Mouse (Mus musculus): ENCODE results near the gene Sypl.
A peak's percentile ranks its signal among the peaks of the same experiment; 100 is the strongest.

Gene Sypl

DNA sequence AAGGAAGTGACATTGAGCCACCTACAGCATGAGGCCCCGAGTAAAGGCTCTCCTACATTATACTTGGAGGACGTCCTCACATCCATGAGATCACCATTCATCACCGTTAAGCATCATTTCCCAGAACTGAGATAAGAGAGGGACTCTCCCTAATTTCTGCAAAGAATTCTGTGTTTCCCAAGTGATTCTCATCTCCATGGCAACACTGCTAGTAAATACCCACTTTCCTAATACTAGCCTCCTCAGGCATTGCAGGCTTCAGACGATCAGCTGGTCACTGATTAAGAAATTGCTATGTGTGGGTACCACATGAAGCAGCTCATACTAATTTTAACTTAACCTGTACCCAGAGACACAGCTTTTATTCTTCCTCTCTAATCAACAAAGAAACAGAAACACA, 46.7 kb downstream of the Sypl start:
- no peak for DNase-seq (ENCODE audit: low read depth, low spot score)

- DNase-seq (ENCODE audit: low read depth, low spot score) = no peak
Observed at GRCm38 (mm10) chr12:33003339-33003965, 49.8 kb downstream of the Sypl start.

- no peak for DNase-seq (ENCODE audit: low read depth, low spot score)
Observed at GRCm38 (mm10) chr12:33005858-33006257, 52.2 kb downstream of the Sypl start.

DNA sequence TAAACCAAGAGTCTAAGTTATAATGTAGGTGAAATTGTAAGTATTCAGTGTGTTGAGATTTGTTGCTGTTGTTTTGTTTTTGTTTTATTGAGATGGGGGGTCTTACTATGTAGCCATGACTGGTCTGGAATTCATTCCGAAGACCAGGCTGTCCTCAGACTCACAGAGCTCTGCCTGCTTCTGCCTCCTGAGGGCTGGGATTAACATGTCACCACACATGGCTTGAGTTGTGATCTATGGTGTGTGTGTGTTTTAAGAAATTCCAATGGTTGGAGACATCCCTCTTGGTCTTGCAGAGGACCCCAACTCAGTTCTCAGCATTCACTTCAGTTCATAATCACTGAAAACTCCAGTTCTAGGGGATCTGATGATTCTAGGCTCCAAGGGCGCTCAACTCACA, 53.5 kb downstream of the Sypl start:
- DNase-seq (ENCODE audit: low read depth, low spot score) = no peak

- DNase-seq (ENCODE audit: low read depth, low spot score) = peak; percentile 64
Observed at GRCm38 (mm10) chr12:33008305-33009110, 54.8 kb downstream of the Sypl start.

- no peak for DNase-seq (ENCODE audit: low read depth, low spot score)
Observed at GRCm38 (mm10) chr12:33009206-33009966, 55.7 kb downstream of the Sypl start.

GRCm38 (mm10) chr12:33010026-33010425, 56.3 kb downstream of the Sypl start:
- no peak for DNase-seq (ENCODE audit: low read depth, low spot score)

DNA sequence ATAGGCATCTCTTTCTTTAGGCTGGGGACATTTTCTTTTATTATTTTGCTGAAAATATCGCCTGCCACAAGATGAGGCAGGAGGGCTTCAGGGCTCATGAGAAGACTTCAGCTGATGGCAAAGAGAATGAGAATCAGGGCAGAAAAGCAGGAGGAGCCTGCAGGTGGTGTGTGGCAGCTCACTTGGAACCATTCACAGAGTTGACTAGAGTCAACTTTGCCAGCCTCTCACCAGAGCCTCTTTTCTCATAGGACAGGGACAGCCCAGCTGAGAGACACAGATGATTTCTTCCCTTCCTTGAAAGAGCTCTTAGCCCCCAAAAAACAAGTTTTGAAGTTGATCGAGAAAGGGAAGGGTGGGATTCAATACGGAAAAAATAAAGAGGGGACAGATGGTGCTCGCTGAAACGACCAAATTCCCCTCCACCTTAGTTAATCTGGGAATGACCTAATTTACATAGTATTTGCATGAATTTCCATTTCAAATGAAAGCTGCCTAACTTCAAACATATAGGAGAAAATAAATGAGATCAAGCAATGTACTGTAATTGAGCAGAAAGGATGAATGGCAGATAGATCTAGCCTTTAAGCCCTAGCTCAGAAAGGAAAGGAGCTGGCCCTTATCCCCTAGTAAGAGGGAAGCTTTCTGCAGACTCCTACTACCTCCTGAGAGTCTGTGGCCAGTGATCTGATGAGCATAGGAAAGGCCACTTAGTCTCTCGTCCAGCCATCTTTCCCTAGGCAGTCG, 60.5 kb downstream of the Sypl start:
- no peak for DNase-seq (ENCODE audit: low read depth, low spot score)

DNA sequence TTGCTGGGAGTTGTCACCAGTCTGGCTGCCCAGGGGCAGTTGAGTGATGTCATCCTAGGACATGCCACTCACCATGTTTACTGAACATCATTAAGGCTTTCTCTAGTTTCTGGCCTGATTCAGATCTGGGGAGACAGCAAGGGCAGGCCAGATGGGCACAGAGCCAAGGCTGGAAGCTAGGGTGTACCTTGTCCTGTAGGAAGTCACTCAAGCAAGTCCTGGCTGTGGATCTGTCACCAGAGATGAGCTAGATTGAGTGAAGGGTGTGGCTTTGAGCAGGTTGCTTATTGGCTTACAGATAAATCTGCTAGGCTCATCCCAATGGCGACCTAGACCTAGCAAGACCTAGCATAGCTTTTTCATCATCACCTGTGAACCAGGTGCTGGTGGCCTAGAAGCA, 61.4 kb downstream of the Sypl start:
- no peak for DNase-seq (ENCODE audit: low read depth, low spot score)

DNA sequence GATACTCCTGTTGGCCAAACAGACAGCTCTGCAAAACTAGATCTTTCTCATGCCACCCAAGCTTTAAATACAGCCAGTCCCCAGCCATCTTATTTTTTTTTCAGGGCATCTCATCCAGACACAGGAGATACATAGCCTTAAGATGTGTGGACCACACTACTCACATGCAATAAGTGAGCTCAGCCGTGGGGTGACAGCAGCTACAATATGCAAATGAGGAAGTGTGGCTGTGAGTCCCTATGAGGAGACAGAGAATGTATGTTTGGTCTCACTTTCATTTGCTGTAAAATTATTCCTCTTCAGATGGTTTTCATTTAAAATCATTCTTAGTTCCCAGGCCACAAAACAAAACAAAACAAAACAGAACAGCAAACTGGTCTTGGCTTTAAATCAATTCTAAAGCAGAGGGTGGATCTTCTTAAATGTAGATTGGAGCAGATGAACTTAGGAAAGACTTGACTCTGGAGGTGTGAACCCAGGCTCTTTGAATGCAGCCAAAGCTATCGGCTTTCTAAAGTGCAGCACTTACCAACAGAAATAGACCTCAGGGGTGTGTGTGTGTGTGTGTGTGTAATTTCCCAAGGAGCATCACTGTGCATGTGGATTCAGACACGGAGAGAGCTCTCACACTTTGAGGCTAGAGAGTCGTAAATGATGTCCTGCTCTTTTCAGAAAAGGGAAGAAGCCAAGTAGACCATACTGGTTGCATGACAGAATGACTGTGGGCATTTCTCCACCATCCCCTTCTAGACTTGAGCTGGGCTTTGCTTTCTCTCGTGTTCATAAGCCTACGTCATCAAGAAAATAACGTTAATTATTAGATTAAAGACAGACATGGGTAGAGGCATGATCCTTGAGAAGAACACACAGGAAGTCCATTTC, 63.4 kb downstream of the Sypl start:
- DNase-seq (ENCODE audit: low read depth, low spot score) = no peak

GRCm38 (mm10) chr12:33018601-33019000, 64.9 kb downstream of the Sypl start:
- no peak for DNase-seq (ENCODE audit: low read depth, low spot score)

GRCm38 (mm10) chr12:33020011-33020410, 66.3 kb downstream of the Sypl start:
- no peak for DNase-seq (ENCODE audit: low read depth, low spot score)

DNA sequence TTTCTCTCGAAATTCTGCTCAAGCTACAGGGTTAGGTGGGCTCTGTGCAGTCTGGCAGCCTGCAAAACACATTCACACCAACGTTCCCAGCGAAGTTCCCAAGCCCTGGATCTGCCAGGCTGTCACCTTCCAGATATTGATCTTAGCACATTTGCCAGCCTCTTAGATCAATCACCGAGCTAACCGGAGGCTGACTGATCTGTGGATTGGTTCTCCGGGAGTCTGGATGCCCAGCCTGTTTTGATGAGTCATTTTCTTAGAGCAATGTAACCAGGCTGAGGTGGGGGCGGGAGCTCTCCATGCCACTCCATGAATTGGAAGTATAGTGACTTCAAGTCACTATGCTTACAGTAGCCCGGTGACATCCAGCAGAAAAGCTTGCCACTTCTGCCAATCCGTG, 67.4 kb downstream of the Sypl start:
- no peak for DNase-seq (ENCODE audit: low read depth, low spot score)

- no peak for DNase-seq (ENCODE audit: low read depth, low spot score)
Observed at GRCm38 (mm10) chr12:33021751-33022150, 68.1 kb downstream of the Sypl start.

GRCm38 (mm10) chr12:33024524-33024923, 70.8 kb downstream of the Sypl start:
- DNase-seq (ENCODE audit: low read depth, low spot score) = no peak

DNA sequence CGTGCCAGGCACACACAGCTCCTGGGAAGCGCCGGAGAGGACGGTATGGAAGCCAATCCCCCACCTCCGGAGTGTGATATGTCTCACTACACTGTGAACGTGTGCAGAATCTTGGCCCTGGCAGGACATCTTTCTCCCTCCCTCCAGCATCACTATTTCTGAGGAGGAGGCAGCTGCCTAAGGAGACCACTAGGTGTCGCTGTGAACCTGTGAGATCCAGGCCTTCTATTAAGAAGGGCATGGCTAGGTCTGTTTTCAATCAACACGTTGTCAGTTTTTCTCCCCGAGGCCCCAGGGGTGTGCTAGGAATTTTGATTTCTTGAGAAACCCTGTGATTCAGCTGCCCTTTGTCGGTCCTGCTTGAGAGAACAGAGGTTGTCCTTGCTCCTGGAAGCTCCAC, 73.4 kb downstream of the Sypl start:
- peak; percentile 68 for DNase-seq (ENCODE audit: low read depth, low spot score)

- DNase-seq (ENCODE audit: low read depth, low spot score) = no peak
Observed at GRCm38 (mm10) chr12:33028109-33028691, 74.5 kb downstream of the Sypl start.

- DNase-seq (ENCODE audit: low read depth, low spot score) = no peak
Observed at GRCm38 (mm10) chr12:33028708-33029107, 75.0 kb downstream of the Sypl start.
